ENCODE assay signal across 9 mouse cellular contexts in the genomic region with DNA sequence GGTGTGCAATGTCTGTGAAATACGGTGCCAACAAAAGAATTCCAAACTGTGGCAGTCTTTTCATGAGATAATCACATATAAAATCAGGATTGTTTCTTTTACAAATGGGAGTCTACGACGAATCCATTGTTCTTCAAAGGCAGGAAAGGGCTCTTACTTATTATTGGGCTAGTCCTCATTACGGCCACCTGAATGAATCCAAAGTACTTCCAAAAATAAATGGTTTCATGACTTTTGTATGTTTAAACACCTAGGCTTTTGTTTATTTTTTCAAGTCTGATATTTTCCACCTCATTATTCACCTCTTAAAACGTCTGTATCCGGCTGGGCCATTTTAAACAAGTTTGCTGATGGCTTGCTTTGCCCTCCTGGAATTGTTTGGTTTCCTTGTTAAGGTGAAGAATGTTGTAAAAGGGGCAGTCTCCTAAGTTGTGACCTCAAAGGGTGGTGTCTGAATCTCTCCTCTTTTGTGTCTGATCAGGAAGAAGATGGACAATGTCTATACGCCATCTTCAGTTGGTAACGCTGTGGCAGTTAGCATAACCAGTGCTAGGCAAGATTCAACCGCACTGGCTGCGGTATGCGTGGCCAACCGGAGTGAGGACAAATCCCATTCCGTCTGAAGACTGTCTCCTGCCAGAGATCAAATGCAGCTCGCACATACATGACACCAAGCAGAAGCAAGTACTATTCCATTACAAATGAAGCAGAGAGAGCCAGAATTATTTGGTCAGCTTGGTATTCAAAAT.
A peak's percentile ranks its signal among the peaks of the same experiment; 100 is the strongest.
DNase-seq lines count a peak whose midpoint lies in the region; ATAC-seq and TF ChIP-seq lines count a peak whose summit lies in the region.
"Had no signal": no experiment of that assay in that cellular context is flagged by ENCODE, and none has a peak within 500 bp of the region (broad histone marks: within the 10 kb centered on the region; RNA-seq: fewer than 3 reads in every experiment).

No protein-coding gene starts in this region.

- intact Hi-C loops in heart, adult 2 months (cut with DNase I), result no loop called here

- DNase-seq in heart, adult 2 months, result no peak
- DNase-seq in embryonic facial prominence, embryonic 10.5 days (ENCODE audit: low spot score), result no peak
- DNase-seq in B cell, adult 2 months, result no peak
- no peak for DNase-seq in adrenal gland, adult 18-20 months (ENCODE audit: low spot score in 2 of 2)
- DNase-seq in adipocyte (ENCODE audit: low spot score), result no peak
- DNase-seq: cerebellum, adult 11 months had no signal

- peak overlapping the region; percentile 61 for H3K27ac ChIP-seq in heart, embryonic 13.5 days (replicated peaks)
- no peak overlapping the region for H3K27ac ChIP-seq in heart, adult 2 months
- peak overlapping the region; percentile 84 for H3K27ac ChIP-seq in embryonic facial prominence, embryonic 10.5 days (replicated peaks)
- peak overlapping the region; percentile 96 for H3K27ac ChIP-seq in hindbrain, embryonic 12.5 days
- H3K27ac ChIP-seq in midbrain, embryonic 15.5 days, result peak overlapping the region; percentile 88

- no peaks in the 10 kb centered on the region for H3K9me3 ChIP-seq in heart, embryonic 13.5 days
- H3K9me3 ChIP-seq in embryonic facial prominence, embryonic 10.5 days, result no peaks in the 10 kb centered on the region
- H3K9me3 ChIP-seq in hindbrain, embryonic 12.5 days (replicated peaks), result no peaks in the 10 kb centered on the region
- no peaks in the 10 kb centered on the region for H3K9me3 ChIP-seq in midbrain, embryonic 15.5 days

- peak overlapping the region; percentile 55 for H3K4me2 ChIP-seq in heart, embryonic 13.5 days
- peak overlapping the region; percentile 46 for H3K4me2 ChIP-seq in hindbrain, embryonic 12.5 days (replicated peaks)
- peak overlapping the region; percentile 36 for H3K4me2 ChIP-seq in midbrain, embryonic 15.5 days

- no peak for TF ChIP-seq CTCF in heart, adult 2 months (IDR thresholded peaks at IDR 0.05)

- no peaks in the 10 kb centered on the region for H3K27me3 ChIP-seq in heart, embryonic 13.5 days (replicated peaks)
- no peaks in the 10 kb centered on the region for H3K27me3 ChIP-seq in heart, adult 2 months (ENCODE audit: control insufficient read depth, insufficient read depth, low read length)
- no peaks in the 10 kb centered on the region for H3K27me3 ChIP-seq in embryonic facial prominence, embryonic 10.5 days (replicated peaks; ENCODE audit: low read depth, poor library complexity, severe bottlenecking)
- H3K27me3 ChIP-seq in hindbrain, embryonic 12.5 days, result no peaks in the 10 kb centered on the region
- H3K27me3 ChIP-seq in midbrain, embryonic 15.5 days (replicated peaks), result no peaks in the 10 kb centered on the region

- H3K4me1 ChIP-seq in heart, embryonic 13.5 days, result peaks cover 46% of the 10 kb centered on the region
- no peaks in the 10 kb centered on the region; the same call in 1 of the 2 replicates for H3K4me1 ChIP-seq in heart, adult 2 months (ENCODE audit: control insufficient read depth, insufficient read depth, low read length)
- peaks cover 59% of the 10 kb centered on the region for H3K4me1 ChIP-seq in embryonic facial prominence, embryonic 10.5 days
- peaks cover 44% of the 10 kb centered on the region for H3K4me1 ChIP-seq in hindbrain, embryonic 12.5 days
- peaks cover 50% of the 10 kb centered on the region for H3K4me1 ChIP-seq in midbrain, embryonic 15.5 days

- no peak for TF ChIP-seq EP300 in heart, adult 2 months (IDR thresholded peaks at IDR 0.05; ENCODE audit: insufficient read depth, low read depth, low read length)

- H3K36me3 ChIP-seq in heart, embryonic 13.5 days, result no peaks in the 10 kb centered on the region
- peaks cover 3% of the 10 kb centered on the region; the same call in 1 of the 2 replicates for H3K36me3 ChIP-seq in heart, adult 2 months (ENCODE audit: control insufficient read depth, insufficient read depth, low read length)
- no peaks in the 10 kb centered on the region for H3K36me3 ChIP-seq in embryonic facial prominence, embryonic 10.5 days (replicated peaks)
- H3K36me3 ChIP-seq in hindbrain, embryonic 12.5 days, result no peaks in the 10 kb centered on the region
- no peaks in the 10 kb centered on the region for H3K36me3 ChIP-seq in midbrain, embryonic 15.5 days (replicated peaks)

- H3K79me2 ChIP-seq in heart, adult 2 months (replicated peaks; ENCODE audit: control insufficient read depth, insufficient read depth, low read length), result no peaks in the 10 kb centered on the region

- no peak for TF ChIP-seq POLR2A in heart, adult 2 months (IDR thresholded peaks at IDR 0.05; ENCODE audit: insufficient read depth, low read depth, low read length)

- H3K9ac ChIP-seq in heart, embryonic 13.5 days, result no peak overlapping the region; the same call in 1 of the 2 replicates
- no peak overlapping the region for H3K9ac ChIP-seq in heart, adult 2 months (ENCODE audit: low read depth, low read length)
- peak overlapping the region; percentile 47 for H3K9ac ChIP-seq in hindbrain, embryonic 12.5 days
- H3K9ac ChIP-seq in midbrain, embryonic 15.5 days, result peak overlapping the region; percentile 32

- H3K4me3 ChIP-seq in heart, embryonic 13.5 days, result no peak overlapping the region
- no peak overlapping the region for H3K4me3 ChIP-seq in heart, adult 2 months
- peak overlapping the region; percentile 37 for H3K4me3 ChIP-seq in embryonic facial prominence, embryonic 10.5 days
- H3K4me3 ChIP-seq in hindbrain, embryonic 12.5 days, result 0 out of 2 replicates have a peak overlapping the region, but pooled peaks have one; percentile 1
- no peak overlapping the region for H3K4me3 ChIP-seq in midbrain, embryonic 15.5 days

- WGBS in heart, embryonic 13.5 days, result 65% methylated on average over 14 of the region's 14 CpGs
- 75% methylated on average over 14 of the region's 14 CpGs for WGBS in heart, adult 2 months
- 54% methylated on average over 14 of the region's 14 CpGs for WGBS in embryonic facial prominence, embryonic 10.5 days
- 35% methylated on average over 14 of the region's 14 CpGs for WGBS in hindbrain, embryonic 12.5 days
- 7% methylated on average over 14 of the region's 14 CpGs for WGBS in midbrain, embryonic 15.5 days

- ATAC-seq in heart, embryonic 13.5 days (ENCODE audit: extremely low read depth, insufficient number of reproducible peaks, low FRiP score, low TSS enrichment), result no peak
- no peak for ATAC-seq in hindbrain, embryonic 12.5 days (ENCODE audit: low FRiP score)
- ATAC-seq in midbrain, embryonic 15.5 days (replicated peaks), result peak; percentile 21; the same call in 1 of the 2 replicates

Comparison
In these comparisons a context has a peak if more than half of its experiments do, and no peak if none do; other contexts are left out.
1. H3K4me3 ChIP-seq: peak in embryonic facial prominence, embryonic 10.5 days (single experiment) and hindbrain, embryonic 12.5 days (single experiment); none in heart, embryonic 13.5 days (single experiment), heart, adult 2 months (single experiment) and midbrain, embryonic 15.5 days (single experiment).
2. H3K9ac ChIP-seq: peak in hindbrain, embryonic 12.5 days (single experiment) and midbrain, embryonic 15.5 days (single experiment); none in heart, embryonic 13.5 days (single experiment) and heart, adult 2 months (single experiment).
3. Peak in every context shown above with its lines, with median percentiles within 50 percentile points of each other: H3K4me2 ChIP-seq.